Mouse (Mus musculus) left cerebral cortex, adult 18-20 months (tissue): ENCODE data around the gene Lypd6. TPM values are rescaled to one million over a fixed set of nuclear protein-coding genes. Genes with fewer than 3 reads are reported as not detected.
A peak's percentile ranks its signal among the peaks of the same experiment; 100 is the strongest.

ENCODE experiments used
- DNase-seq, 2 experiments: peaks; one replicate each; pipeline ENCODE4 v3.0.0; 2021 to 2022; ENCODE audit warnings: low spot score in 2 of 2, mixed read lengths in 1 of 2
- long read RNA-seq, 2 experiments: library from polyadenylated mRNA; stranded (forward); transcript quantifications; one replicate each; pipeline ENCODE4 v2.0.0; 2021
- total RNA-seq, 2 experiments: library from RNA; stranded (reverse); gene quantifications; 2 replicates each; pipeline ENCODE4 v1.2.3; 2021

Lypd6 gene
- 10 to 100 TPM; 22.2 to 22.8 TPM for total RNA-seq
- long read RNA-seq, experiment 1, transcript Lypd6-202 (5 exons, 3,495 nt), result major isoform, 9 of 20 reads
- long read RNA-seq, experiment 1, partial matches to known transcripts, result 2 of 20 reads
- long read RNA-seq, experiment 1, other reads (novel, unspliced or antisense), result 9 of 20 reads
- long read RNA-seq, experiment 2, partial matches to known transcripts, result 1 of 9 reads
- long read RNA-seq, experiment 2, other reads (novel, unspliced or antisense), result 6 of 9 reads

DNA sequence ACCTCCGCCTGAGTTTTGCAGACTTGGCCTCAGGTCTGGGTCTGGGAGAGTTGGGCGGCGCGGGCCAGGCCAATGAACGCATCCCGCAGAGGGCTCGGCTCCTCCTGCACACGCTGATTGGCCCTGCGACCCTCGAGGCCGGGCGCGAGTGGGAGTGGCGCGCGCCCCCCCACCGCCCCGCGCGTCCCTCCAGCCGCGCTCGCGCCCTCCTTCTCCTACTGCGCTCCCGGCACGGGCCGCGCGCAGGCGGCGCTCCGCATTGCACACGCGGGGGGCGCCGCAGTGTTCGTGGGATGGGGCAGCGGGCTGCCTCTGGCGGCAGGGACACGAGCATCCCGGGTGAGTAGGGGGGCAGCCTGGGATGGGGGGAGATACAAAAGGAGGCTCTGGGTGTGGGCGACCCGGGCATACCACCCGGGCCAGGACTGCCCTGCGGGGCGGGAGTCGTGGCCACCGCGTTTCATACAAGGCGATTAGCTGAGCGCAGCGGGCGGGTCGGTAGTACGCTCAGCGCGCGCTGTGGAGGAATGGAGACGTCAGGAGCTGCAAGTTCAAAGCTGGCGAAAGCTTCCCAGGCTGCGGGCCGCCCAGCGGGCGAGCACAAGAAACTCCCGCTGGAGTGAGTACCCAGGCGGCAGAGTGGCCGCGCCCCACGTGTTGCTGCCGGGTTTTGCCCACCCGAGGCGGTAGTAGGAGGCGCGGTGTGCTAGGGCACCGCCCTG lies at the start of gene Lypd6:
Gene Lypd6 (plus strand): TSS at position 184 of the 722 bp plus-strand sequence.
- peak; percentile 37 to 56 for DNase-seq

DNA sequence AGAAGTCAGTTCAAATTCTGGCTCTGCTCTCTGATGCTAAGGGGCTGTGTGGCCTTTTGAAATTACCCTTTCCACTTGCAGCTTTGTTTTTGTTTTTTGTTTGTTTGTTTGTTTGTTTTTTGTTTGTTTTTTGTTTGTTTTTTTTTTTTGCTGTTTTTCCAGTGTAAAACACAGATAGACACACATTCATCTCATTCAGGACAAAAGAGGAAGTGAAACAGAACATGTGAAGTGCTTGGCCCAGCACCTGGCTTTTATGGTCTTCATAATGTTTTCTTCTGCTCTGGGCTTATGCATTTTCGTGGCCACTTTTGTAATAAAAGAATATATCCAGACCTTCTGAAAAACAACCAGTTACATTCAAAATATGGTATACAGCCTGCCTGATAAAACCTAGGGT lies 46.8 kb upstream of the Lypd6 start:
- no peak for DNase-seq

DNA sequence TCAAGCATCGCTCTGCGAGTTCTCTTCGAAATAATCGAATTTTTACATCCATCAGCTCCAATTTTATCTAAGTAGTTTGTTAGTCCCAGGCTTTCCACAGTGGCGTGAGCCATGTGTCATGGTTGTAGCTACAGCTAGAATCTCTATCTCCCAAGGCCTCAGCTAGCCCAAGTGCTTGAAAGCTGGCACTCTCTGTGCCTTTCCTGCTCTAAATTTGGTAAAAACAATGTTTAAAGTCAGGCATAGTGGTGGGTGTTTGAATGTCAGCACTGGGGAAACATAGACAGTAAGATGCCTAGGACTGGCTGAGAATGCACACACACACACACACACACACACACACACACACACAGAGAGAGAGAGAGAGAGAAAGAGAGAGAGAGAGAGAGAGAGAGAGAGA lies 40.7 kb upstream of the Lypd6 start:
- DNase-seq, result no peak

DNA sequence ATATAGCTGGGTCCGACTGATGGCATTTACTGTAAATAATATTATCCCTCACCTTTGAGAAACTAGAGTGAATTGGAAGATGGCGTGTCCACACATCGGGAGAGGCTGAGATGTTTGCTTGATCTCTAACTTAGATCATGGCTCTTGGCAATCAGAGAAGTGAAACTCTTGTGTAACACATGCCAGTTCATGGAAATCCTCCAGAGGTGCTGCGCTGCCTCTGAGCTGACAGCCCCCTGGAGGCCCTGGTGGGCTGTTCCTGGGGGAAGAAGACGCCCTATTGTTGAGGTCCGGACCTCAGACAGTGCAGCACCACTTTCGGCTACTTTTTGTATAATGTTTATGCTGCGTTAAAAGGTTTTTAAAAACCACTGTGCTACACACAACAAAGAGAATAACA lies 37.3 kb upstream of the Lypd6 start:
- no peak for DNase-seq

DNA sequence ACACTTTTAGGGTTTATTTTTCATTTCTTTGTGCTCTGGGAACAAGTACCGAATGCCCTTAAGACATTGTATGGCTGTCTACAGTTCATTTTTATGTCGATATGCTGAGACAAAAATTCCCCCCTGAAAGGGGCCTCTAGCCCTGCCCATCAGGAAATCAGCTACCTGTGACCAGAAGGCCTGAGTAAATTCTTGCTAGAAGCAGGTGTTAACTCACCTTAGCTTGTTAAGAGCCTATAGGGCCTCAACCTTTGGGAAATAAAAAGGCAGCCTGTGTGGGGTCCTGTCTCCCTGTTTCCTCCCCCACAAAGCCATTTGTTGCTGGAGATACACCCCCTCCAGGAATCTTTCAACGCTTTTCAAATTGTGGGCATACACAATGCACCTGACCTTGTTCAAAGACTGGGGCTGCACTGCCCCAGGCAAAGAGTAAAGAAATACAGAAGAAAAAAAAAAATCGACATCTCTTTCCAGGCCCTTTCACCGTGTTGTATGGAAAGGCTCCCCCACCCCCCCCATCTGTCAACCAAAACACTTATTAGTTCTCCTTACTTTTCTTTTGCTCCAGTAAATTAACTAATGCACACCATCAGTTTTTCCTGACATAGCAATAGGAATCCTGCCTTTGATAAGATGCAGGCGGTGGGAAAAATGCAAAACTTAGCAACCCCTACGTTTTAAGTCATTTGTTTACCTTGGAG lies 21.9 kb upstream of the Lypd6 start:
- DNase-seq, result no peak

DNA sequence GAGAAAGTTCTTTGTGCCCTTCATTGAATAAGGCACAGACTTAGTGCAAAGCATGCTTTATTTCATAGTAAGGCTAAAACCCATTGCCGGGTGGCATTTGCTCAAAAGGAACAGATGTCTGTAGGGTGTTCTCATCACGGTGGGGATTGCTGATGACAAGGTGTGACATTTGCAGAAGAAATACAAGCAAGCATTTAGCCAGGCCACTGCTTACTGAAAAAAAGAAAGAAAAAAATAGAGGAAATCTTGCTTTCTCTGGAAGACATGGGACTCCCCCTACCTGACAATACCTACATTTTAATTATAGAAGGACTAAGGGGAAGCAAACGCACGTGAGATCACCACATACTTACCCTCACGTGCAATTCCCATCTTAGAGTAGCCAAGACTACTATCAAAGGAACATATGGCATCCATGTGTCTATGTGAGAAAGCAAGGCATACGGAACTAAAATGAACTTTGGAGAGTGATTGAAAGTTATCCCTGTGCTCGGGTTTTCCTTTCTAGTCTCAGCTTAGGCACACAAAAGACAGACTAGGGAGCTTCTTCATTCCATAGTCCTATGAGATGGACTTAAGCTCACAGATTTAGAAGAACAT lies 21.3 kb upstream of the Lypd6 start:
- DNase-seq, result peak; percentile 24 to 33

DNA sequence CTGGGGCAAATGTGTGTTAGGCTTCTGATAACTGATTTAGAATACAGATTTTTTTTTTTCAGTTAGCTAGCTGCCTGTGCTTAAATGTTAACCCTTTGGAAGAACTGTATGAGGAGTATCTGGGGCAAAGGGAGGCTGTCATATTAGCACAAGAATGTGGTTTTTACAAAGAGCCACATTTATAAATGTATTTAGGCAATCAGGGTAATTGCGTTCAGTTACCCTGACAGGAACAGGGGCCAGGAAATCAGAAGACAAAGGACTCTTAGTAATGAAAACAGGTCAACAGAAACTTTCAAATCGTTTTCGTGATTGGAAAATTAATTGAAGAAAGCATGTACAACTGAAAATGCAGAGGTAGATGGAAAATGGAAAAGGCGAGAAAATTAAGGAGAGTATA lies 20.4 kb upstream of the Lypd6 start:
- no peak for DNase-seq

DNA sequence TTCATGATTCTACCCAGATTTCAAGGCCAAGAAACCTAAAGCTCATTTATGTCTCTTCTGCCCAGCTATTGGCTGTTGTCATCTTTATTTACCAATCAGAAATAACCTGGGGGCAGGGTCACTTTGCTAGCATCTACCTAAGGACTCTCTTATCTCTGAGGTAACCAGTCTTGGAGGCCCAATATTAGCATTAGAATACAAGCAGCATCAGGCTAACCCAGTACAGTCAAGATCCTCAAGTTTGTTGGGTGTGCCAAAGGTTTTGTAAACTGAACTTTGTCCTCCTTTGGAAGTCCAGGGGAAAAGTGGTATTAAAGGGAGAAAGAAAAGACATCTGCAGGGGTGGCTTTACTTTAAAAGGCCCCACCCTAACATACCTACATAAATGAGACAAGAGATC lies 17.8 kb upstream of the Lypd6 start:
- no peak for DNase-seq

DNA sequence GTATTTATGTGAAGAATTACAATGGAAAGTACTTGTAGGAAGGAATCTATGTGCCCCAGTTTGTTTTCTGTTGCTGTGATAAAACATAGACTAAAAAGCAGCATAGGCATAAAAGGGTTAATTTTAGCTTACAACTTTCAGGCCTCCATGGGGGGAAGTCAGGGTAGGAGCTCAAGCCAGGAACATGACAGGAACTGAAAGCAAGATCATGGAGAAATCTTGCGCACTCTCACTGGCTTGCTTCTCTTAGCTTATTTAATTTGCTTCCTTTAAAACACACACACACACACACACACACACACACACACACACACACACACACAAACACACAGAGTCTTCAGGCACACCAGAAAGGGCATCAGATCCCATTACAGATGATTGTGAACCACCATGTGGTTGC lies 12.3 kb upstream of the Lypd6 start:
- no peak for DNase-seq

DNA sequence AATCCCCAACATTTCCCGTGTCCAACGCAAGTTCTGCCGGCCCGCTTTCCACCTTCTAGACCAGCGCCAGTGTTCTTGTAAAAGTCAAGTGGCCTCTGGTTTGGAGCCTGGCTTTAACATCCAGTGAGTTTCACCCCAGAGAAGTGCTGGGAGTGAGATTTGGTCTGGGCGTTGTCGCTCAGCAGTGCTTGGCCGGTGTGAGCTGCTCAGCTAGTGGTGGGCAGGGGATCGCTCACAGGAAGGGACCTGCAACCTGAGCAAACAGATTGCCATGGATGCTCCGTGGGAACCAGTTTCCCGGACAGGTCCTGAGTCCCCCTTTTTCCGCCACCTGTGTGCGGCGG lies 355 bp upstream of the Lypd6 start:
- DNase-seq, result peak in 1 of 2 experiments; percentile 4

DNA sequence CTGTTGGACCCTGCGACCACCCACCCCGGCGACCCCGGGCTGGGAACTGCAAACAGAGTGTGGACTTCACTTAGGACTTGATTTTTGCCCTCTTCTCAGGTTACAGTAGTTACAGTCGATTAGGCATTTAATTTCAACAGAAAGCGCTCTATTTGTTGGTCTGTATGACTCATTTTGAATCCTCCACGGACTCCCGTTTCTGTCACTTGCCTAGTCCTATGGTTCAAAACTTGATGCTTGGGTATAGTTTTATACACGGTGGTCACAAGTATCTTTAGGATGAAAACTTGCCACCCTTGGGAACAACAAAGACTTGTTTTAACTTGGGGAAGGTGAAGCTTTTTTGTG lies 713 bp downstream of the Lypd6 start:
- no peak for DNase-seq

DNA sequence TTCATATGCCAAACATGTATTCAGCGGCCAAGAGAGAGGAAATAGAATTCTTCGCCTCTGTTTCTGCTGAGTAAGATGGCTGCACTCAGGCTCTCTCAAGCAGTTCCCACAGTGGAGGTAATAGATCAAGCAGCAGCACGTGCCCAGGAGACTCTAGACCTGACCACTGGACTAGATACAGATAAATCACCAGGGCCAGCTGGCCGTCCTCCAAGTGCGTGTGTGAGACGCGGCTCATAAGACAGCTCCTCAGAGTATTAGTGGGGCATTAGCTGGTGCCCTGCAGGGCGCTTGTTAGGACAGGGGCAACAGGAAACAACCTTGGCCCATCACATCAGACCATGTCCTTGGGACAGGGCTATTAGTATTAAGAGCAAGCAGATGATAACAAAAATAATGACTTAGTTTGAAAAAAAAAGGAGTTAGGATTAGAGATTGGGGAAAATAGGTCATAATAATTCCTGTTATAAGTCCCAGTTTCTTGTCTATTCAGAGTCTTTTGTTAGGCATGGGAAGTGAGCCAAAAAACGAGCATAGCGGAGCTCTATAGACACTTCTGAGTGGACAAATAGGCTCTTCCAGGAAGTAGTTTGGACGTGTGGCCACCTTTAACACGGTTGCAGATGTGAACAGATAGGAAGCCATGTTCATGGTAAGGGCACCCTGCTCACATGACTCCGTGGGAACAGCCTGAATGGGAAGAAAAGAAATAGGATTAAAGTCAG lies 3.5 kb downstream of the Lypd6 start:
- no peak for DNase-seq

DNA sequence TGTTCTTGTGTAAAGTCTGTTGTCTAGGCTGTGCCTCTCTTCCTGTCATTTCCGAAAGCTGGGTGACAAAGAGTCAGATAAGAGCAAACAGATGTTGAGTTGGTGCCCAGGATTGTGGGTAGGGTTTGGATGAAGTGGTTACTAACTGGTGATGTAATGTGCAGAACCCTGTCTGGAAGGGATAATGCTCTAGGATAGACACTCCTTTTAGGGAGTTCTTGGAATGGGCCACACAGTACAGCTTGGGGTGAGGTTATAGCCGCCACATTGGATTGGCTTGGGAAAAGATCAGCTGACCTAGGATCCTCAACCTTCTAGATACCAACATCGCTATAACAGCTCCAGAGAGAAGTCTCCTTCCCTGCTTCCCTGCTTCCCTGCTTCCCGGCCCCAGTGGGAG lies 5.9 kb downstream of the Lypd6 start:
- no peak for DNase-seq

DNA sequence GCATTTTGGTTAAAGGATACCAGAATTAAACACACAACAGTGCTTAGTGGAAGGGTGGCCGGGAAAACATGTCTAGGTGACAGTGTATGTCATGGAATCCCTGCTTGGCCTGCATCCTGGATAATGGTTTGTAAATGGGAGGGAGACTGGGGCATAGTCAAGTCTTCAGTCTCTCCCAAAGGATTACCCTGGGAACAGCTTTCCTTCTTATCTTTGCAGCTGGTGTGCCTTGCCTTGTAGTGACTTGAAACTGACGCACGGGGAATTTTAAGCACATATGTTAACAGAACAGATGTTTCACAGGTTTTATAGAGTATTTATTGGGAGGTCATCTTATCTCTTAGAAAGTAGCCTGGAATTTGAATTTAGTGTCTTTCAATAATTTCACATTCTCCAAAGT lies 18.5 kb downstream of the Lypd6 start:
- DNase-seq, result no peak

DNA sequence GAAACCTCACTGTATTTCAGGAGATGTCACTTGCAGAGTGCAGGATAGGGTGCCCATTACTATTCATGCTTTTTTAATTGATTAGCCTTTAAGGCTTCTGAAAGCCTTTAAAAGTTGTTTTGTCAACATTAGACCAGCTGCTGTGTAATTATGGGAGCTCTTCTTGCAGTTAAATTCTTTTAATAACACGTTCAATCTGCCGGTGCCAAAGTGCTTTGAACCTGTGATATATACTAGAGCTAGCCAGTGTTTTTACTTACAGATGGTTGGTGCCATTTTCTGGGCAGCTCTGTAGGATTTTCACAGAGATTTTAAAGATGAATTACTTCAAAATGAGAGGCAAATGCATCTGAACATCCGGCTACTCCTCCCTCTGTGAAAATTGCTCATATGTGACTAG lies 21.5 kb downstream of the Lypd6 start:
- no peak for DNase-seq

DNA sequence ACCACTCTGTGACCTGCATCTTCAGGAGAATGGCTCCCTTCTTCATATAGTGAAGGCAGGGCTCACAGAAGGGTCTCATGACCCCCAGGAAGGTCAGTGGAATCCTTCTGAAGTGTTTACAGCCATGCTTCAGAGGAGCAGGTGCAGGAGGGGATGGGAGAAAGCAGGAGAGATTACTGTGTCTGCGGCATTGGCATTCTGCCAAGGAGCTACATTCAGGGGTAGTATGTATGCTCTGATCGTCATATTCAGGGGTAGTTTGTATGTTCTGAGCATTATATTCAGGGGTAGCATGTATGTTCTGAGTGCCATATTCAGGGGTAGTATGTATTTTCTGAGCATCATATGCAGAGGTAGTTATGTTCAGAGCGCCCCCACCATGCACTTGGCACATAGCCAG lies 30.1 kb downstream of the Lypd6 start:
- DNase-seq, result no peak

DNA sequence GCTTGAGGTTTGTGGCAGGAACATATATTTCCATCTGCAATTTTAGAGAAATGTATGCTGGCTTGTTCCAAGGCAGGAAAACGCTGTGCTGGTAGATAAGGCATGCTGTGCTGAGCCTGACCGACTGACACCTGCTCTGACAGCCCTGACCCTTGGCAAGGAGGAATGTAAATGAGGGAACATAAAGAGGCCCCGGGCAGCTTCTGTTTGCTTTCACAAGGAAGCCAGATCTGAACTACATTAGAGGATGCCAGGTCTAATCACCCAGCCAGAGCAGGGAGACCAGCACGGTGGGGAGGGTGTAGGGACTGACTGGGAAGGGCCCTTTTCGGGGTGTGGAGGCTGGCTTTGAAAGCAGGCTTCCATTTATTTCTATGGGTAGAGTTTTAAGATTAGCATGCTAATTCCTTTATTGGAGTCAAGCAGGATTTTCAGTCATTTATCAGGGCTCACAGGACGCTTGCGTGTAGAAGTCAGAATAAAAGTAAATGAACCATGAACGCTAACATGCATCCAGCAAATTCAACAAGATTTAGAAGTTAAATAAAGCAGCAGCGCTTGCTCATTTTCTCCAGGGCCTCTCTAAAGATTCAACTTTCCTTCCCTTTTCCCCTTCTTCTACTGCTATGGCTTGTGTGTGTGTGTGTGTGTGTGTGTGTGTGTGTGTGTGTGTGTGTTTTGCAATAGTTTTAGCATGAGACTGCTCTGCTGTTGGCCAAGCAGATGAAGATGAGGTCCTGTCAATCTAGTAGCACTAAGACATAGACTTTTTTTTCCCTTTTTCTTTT lies 34.3 kb downstream of the Lypd6 start:
- no peak for DNase-seq

DNA sequence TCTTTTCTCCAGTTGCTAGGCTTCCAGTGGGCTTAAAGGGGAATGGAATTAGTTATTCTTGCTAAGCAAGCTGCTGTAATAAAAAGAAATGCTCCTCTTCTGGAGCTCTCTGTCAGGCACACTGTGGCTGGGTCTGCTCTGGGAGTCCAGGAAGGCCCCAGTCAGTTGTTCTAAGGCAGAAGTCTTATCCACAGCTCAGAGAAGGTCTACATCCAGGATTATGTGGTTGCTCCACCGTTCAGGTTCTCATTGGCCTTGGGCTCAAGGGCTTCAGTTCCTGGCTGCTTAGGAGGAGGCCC lies 34.9 kb downstream of the Lypd6 start:
- DNase-seq, result no peak

DNA sequence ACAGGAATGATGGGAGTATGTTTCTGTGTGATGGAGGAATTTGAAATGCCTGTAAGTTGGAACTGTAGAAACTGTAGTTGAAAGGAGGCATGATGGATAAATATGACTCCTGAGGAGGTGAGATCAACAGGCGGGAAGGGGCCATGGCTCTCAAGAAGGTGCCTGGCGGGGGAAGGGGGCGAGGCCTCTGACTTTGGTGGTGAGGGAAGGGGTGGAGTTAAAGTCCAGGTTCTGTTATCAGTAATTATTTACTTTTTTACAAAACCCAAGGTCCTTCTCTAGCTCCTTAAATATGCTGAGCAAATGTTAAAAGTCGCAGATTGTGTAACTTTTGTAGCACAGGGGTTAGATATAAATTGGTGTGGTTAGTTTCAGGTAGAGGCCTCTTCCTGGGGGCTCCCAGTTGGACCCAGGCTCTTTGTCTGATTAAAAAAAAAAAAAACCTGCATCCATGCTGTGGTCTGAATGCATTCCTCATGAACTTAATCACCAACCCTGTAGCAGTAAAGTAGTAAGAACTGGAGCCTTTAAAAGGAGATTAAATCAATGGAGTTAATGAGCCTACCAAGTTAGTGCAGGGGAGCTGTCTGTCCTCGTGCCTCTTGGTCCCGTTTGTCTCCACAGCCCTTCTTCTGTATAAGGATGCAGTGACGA lies 37.7 kb downstream of the Lypd6 start:
- no peak for DNase-seq

DNA sequence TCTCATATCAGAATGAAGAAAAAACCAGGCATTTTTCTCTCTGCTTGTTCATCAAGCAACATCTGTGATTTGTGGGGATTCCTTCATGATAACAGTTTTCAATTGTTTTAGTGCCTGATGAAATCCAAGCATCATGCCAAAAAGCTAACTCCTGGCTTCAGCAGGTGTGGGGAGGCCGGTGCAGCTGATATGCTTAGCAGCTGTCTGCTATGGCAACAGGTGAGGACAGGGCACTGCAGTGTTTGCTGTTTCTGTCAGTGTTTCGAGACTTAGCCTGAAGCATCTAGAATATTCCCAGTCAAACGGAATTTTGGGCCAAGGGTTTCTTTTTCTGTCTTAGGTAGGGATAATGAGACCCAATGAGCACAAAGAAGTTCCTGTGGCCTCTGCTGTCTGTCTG lies 39.4 kb downstream of the Lypd6 start:
- no peak for DNase-seq

DNA sequence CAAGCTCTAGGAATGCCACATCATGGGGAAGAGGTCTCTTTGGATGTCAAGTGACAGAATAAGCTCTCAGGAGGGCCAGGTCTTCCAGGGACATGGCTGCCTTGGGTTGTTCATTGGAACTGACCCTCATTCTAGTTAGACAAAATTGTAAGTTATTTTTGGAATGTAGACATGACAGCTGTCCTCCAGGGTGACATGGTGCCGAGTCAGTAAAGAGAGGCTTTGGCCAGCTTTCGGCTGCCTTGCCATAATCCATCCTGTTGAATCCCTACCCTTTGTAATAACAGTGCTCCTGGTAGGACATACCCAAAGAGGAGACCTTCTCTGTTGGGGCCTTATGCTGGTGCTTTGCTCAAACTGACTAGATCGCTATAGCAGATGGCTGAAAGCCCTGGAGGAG lies 39.8 kb downstream of the Lypd6 start:
- no peak for DNase-seq
